Mouse (Mus musculus): ENCODE results near the gene Trrap.

DNA sequence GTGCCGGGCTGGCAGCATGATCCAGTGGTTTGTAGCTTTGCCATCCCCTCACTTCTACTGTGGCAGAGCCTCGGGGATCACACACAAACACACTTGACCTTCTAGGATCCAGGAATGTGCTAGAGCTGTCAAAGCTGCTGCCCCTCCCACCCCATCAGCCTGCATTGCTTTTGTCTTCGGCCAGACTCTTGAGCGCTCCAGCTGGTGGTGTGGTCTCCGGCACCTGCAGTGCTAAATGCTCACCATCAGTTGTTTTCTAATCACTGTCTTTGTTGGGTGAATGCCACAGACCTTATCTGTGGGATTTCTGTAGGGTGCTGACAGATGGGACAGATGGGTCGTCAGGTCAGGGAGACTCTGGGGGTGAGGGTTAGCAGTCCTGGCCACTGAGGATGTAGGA is 88.4 kb downstream of the Trrap start:
- TF ChIP-seq ELF1 (IDR thresholded peaks at IDR 0.05; ENCODE audit: low read depth, low read length) (no peak), CTCF (IDR thresholded peaks at IDR 0.05 in 2 of 3, conservative IDR thresholded peaks at IDR 0.05 in 1 of 3; ENCODE audit: control insufficient read depth in 1 of 3, insufficient read depth in 1 of 3, low read depth in 2 of 3, low read length in 3 of 3, poor library complexity in 1 of 3, severe bottlenecking in 1 of 3) (no peak), ZNF384 (IDR thresholded peaks at IDR 0.05; ENCODE audit: low read depth, low read length) (no peak), TBP (IDR thresholded peaks at IDR 0.05; ENCODE audit: low read depth, low read length) (no peak), EP300 (IDR thresholded peaks at IDR 0.05; ENCODE audit: low read depth in 1 of 2, low read length in 2 of 2) (no peak), NRF1 (IDR thresholded peaks at IDR 0.05; ENCODE audit: insufficient read depth, low read depth, low read length, poor library complexity, severe bottlenecking) (no peak), ZC3H11A (IDR thresholded peaks at IDR 0.05; ENCODE audit: low read depth, low read length) (no peak), GABPA (IDR thresholded peaks at IDR 0.05; ENCODE audit: low read depth, low read length) (no peak), MAFK (IDR thresholded peaks at IDR 0.05; ENCODE audit: borderline replicate concordance, low read depth, low read length) (no peak), TCF12 (IDR thresholded peaks at IDR 0.05; ENCODE audit: low read depth, low read length) (no peak), TAL1 (IDR thresholded peaks at IDR 0.05; ENCODE audit: low read length) (no peak), POLR2AphosphoS2 (IDR thresholded peaks at IDR 0.05; ENCODE audit: low read length) (no peak), MYB (IDR thresholded peaks at IDR 0.05; ENCODE audit: low read depth, low read length) (no peak)
